Mouse (Mus musculus) adrenal gland, adult 8-10 months (tissue): ENCODE results near the gene Cdk14. TPM values are rescaled to one million over a fixed set of nuclear protein-coding genes. Genes with fewer than 3 reads are reported as not detected.

Experiments used
- DNase-seq: peaks from one replicate; pipeline ENCODE4 v3.0.0; 2022
- total RNA-seq, 4 experiments: library from RNA; stranded (reverse); gene quantifications; 2 replicates each; pipeline ENCODE4 v1.2.4; 2022

Gene Cdk14
- 10 to 100 TPM in 3 of 4 experiments, 1 to 10 TPM in 1; 9.9 to 17.4 (median 11.8) TPM for total RNA-seq

DNA sequence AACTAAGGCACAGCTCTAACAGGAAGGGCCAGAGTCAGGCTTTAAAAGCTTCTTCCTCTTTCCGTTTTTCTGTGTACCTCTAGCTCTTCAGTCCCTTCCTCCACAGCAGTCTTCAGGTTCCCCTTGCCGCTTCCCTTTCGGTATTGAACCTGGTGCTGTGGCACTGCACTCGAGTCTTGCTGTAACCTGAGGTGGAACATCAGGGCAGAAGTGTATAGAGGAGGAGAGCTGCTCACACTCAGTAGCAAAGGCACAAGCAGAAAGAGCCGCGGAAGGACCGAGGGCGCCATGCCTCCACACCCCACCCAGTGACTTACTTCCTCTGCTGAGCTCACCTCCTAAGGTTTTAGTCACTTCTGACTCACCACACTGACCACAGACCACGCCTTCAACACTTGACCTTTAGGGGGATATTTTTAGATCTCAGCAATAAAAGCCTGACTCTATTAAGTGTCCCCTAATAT lies at the start of gene Cdk14:
Gene Cdk14 (minus strand): TSS at position 321 of the 464 bp plus-strand sequence.
- DNase-seq = peak; percentile 3

DNA sequence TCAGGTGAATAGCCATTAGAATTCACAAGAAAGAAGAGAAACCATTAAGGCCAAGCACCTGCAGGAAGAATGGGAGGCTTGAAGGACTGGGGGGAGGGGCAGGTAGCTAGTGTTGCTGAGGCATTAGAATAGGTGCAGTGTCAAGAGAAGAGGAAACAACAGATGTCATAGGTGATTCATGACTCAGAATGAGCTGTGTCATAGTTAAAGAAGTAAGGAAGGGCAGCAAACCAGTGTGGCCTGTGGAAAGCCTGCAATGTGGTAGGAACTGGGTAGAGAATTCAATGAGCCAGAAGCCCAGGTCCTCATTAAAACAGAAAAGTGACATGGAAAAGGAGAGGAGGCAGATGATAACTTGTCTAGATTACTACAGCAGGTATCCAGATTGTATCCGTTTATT lies 45.1 kb upstream of the Cdk14 start:
- DNase-seq = no peak

DNA sequence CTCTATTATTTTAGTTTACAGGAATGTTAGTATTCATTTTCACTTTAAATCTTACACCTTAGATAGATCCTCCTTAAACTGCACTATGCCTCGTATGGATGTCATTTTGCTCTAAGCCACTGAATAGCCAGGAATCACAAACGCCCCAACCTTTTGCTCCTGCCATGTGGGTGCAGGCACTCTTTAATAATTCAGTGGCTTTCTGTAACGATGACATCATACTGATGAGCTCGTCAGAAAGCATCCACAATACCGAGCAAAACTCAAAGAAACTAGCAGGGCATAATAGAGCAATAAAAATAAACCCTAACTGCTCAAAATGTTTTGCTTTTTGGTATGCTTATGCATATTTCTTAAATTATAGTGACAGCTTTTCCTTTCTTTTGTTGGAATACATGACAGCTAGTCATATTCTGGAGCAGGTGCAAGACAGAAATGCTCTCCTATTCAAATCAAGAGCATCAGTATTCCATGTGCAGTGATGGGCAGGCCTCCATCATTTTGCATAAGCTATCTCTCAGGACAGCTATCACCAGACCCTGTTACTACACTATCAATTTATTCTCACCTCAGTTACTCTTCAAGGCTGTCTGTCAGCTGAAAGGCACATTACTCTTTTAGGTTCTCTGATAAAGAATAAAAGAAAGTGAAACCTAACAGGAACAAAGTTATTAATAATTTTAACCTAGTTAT lies 11.8 kb upstream of the Cdk14 start:
- no peak for DNase-seq

DNA sequence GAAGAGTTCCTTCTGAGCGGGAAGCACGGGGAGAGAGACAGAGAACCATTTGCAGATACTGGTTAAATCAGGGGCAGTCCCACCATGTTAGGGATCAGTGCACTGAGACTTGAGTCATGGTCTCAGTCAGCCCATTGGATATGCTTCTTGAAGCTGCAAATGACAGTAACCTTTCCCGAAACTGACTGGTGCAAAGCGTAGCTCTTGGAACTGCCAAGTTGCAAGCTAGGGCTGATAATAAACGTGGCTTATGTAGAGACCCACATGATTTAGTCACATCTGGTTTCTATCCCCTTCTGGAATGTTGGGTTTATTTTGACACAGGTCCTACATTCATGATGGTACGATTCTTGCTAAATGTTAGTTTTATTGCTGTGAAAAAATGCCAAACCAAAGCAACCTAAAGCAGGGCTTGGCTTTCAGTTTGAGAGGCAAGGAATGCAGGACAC lies 3.6 kb upstream of the Cdk14 start:
- no peak for DNase-seq

DNA sequence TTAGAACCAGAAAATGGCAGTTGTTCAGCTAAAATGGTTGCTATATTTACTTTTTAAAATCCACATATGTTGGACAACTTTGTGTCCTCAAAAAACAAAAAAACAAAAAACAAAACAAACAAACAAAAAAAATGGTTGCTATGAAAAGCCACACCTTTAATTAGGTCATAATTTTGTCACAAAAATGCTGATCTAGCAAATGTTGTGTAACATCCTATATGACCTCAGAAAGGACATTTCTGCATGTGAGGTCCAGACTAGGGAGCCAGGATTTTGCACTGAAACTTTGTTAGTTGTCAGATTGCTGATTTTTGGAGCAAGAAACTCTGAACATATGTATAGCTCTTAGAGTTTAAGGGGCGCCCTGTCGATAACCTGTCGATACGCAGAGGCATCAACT lies 3.0 kb upstream of the Cdk14 start:
- no peak for DNase-seq

DNA sequence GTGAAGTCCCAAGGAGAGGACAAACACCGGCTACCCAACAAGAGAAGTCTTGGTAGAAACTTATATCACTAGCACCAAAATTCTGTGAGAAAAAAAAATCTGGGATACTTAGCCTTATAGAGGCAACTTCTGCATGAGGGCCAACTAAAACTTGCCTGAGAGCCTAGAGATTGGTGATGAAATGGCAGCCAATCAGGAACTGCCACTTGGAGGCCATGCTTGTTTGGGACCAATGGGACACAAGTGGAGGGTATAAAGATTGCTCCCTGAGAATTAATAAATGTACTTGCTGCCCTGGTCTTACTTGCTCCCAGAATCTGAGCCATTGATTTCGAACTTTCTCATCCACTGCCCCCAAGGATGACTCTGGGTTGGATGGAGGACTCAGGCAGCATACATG lies 1.3 kb upstream of the Cdk14 start:
- DNase-seq = no peak

DNA sequence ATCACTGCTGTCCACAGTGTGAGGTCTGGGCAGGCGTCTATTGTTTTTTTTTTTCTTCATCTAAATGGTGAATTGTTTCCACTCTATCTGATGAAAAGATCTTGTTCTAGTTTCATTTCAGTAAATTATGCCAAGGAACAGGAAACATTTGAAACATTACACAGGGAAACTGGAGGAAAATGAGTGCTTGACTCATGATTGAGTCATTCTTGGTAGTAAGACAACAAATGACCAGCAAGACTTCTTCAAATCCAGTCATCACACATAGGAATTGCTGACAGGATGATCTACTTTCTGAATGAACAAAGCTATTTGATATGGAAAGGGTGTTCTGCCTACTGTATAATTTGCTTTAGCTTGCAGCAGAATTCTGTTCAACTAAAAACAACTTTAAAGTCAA lies 859 bp downstream of the Cdk14 start:
- DNase-seq = no peak

DNA sequence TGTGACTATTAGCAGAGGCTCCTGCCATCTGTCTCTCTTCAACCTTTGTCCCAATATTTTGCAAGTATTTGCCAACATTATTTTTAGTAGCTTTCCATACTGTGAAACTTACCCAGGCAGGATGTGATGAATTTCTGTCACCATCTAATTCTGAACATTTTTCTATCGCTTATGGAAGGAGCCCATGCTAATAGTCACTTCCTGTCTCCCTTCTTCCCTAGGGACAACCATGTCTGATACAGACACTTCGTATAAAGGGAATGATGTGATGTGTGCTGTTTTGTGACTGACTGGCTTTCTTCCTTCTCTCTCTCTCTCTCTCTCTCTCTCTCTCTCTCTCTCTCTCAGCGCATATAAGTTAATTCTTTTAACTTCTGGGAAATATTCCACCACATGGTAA lies 5.3 kb downstream of the Cdk14 start:
- no peak for DNase-seq

DNA sequence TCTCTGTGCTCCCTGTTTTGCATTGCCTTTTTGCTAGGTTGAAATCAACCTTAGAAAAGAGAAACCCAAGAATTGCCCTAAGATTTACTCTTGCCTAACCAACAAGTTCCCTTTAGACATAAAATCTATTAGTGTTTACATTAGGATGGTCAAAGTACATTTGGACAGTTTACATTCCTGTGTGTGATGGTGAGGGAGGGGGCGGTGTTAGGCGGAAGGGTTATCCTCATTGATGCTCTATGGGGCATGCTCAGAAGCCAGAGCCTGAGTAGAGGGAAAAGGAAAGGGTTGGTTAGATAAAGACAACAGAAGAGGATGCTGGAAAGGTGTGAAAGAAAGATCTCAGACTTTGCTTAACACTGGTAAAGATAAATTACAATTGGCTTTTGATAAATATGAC lies 8.2 kb downstream of the Cdk14 start:
- DNase-seq = no peak

DNA sequence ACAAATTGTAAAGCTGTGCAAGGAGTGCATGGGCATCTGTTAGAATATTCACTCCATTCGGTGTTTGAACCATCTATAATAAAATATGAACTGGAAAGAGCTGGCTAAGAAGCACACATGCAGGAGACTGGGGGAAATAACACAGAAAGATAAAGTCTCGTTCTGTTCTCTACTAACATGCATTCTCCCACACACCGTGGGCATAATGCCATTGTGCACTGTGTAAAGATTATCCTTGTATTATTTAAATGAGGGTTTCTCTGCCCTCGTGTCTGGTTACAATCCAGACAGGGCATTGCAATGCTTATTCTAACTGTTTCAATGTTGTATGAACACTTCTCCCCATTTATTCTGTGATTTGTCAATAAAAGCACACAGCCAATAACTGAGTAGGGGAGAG lies 18.1 kb downstream of the Cdk14 start:
- no peak for DNase-seq

DNA sequence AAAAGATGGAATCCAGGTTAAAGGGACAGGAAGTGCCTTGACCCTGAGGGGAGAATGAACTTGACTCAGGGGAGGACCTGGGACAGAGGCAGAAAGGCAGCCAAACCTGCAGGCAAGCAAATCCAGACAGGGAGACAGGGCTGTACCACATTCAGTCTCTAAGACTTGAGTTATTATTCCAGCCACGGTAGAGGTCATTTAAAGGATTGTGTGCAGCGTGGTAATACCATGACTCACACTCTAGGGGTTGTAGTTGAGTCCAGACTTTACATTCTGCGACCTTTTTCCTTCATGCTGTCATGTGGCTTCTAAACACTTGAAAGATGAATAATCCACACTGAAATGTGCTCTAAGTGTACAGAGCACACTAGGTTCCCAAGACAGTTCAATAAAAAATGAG lies 27.3 kb downstream of the Cdk14 start:
- DNase-seq = no peak

DNA sequence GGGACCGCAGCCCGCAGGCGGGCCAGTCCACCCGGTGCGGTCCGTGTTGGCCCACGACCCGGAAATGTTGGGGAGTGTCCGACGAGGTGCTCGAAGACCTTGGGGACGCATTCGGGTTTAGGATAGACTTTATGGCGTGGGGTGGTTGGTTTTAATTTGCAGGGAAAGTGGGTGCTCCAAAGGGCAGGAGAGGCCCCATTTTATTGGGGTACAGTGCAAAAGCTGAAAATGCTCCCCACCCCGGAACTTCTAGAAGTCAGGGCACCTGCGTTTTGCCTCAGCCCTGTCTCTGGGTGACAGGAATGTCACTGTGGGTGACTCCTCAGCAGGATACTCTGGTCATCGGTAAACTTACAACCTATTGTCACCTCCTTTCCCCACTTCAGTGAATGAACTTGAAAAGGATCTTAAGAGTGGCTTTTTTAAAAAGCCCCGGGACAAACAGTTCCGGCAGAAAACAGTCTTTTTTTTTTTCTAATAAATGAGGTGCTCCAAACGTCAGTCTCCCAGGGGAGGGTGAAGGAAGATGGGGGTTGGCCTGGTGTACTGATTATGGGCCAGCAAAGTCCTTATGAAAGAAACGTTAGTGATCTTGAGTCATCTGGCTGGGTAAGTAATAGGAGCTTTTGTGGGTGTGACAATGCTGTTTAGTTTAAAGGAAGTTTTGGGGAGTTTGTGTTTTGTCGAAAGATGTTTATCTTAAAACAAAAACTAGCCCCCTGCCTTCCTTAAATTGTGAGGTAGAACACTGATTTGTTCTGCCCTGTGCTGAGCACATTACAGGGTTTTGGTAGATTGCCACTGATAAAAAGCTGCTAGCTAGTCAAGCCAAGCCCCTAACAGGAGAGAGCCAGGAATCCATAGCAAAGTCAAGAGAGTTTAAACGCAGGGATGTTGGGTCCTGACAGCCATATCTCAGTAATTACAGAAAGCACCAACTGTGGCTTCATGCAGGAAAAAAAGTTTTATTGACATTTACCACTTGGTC lies 39.1 kb downstream of the Cdk14 start:
- no peak for DNase-seq

DNA sequence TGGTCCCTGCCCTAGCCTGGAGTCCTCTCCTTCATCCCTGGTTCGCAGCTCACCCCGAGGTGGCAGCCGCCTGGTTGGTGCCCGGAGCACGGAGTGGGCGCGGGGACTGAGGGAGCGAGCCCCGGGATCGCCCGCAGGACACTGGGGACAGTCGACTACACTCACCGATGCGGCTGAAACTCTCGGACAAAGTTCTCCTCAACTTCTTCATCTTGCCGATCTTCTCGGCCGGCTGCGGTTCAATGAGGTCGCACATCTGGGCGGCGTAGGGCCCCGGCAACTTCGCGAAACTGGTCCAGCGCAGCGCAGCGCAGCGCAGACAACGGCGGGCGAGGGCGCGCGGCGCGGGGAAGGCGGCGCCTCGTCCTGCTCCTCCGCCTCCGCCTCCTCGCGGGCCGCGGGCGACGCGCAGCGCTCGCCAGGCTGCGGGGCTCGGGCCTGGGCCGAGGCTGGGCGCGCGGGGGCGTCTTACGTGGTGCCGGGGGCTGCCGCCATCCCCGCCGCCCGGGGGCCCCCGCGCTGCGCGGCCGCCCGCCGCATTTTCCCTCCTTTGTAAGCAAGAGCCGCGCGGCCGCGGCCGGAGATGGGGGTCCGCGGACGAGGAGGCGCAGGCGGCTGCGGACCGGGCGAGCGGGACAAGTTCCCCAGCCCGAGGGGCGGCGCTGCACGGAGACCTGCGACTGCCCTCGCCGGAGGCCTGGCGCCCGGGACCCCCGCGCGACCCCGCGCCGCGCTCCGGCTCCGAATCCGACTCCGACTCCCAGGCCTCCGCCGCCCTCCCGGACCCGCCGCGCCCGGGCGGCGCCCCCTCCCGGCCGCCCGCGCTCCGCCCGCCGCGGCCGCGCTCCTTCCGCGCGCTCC lies 40.0 kb downstream of the Cdk14 start:
- peak; percentile 13 for DNase-seq

DNA sequence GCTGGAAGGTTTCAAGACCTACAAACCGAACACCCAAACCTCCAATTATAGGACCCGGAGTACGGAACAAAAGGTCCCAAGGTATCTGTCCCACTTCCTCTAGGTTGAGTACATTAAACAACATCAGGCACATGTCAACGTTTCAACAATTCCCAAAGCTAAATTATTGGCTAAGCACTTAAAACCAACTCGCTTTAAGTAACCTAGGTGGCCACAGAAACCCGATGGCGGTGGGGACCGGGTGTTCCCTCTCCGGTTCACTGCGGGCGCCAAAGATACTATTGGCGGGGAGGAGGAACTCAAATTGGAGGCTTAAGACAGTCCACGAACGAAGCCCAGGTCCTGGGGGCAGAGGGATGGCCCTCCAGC lies 40.6 kb downstream of the Cdk14 start:
- DNase-seq = no peak

DNA sequence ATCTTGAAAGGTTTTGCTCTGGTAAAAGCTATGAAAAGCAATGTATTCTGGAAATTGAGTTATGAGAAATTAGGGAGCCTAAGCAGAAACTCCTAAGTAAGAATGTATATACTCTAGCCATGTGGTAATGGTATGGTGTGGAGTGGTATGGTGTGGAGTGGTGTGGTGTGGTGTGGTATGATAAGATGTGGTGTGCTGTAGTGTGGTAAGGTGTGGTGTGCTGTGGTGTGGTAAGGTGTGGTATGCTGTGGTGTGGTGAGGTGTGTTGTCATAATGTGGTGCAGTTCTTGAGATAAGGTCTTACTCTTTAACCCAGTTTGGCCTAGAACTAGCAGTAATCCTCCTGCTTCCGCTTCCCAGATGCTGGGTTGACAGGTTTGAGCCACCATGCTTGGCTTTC lies 45.7 kb downstream of the Cdk14 start:
- no peak for DNase-seq

DNA sequence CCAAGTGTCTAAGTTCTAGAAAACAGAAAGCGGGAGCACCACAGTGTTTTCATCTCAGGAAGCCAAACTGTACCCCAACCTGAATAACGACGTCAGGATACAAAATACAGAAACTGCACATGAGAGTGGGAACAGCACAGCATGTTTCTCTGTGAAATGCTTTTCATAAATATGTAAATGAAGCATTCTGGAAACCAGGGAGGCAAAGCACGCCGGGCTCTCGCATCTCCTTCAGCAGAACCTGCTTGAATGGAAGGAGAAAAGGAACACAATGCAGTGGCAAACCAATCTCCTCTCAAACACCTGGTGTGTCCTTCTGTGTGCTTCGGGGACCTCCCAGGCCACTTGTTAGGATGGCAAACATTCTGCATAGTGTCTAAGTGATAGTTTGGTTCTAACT lies 46.6 kb downstream of the Cdk14 start:
- no peak for DNase-seq

DNA sequence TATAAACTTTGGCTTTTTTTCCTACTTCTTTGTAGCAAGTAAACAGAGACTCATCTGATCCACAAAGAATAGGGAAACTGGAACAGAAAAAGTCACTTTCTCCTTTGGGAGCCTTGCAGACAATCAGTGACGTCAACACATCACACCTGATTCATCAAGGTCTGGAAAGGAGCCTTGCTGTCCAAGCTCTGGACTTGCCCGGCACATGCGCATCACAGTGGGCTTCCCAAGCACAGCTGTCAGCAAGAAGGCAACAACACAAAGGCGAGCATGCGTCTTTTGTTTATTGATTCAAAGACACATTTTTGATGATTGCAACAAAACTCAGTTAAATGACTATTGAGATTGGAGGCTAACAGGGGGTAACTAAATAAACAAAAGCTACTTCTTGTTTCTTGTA lies 47.2 kb downstream of the Cdk14 start:
- no peak for DNase-seq

DNA sequence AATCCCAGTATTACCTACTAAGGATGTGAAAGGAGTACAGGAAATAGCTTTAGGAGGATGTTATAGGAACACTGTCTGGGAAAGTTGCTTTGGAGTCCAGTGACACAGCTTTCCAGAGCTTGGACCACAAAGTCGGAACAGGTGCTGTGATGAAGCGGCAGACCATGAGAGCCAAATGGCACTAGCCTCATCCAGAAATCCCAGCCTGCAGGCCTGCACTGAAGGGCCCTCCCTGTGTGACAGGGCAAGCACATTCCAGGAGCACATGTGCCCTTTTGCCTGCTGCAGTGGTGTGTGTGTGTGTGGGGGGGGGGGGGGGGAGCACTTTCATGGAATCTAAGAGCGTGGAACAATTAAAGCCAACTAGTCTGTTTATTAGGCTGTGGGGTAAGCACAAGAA lies 47.8 kb downstream of the Cdk14 start:
- no peak for DNase-seq

DNA sequence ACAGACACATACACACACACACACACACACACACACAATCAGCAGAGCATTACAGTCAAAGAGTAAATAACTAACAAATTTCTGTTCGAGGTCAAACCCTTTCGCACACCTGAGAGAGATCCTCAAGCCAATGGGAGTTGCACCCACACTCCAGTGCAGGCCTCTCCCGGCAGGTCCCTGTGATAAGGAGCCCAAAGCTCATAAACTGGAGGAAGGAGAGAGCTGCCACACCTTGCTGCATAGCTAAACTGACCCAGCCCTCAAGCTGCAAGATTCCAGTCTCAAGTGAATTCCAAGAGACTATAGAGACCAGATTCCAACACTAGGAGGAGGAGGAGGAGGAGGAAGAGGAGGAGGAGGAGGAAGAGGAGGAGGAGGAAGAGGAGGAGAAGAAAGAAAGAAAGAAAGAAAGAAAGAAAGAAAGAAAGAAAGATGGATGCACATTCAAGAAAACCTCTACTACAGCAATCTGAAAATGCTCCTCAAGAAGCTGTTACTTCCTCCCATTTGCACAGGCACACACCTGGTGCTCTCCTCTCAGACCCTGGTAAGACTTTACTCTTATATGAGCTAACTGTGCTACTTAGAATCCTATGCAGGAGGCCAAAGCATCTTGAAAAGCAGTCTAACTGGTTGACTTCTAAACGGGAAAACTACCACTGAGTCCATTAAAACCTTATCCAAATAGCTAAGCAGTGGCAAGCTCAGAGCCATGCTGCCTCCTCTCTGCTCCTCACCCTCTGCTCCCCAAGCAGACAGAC lies 49.6 kb downstream of the Cdk14 start:
- DNase-seq = no peak

DNA sequence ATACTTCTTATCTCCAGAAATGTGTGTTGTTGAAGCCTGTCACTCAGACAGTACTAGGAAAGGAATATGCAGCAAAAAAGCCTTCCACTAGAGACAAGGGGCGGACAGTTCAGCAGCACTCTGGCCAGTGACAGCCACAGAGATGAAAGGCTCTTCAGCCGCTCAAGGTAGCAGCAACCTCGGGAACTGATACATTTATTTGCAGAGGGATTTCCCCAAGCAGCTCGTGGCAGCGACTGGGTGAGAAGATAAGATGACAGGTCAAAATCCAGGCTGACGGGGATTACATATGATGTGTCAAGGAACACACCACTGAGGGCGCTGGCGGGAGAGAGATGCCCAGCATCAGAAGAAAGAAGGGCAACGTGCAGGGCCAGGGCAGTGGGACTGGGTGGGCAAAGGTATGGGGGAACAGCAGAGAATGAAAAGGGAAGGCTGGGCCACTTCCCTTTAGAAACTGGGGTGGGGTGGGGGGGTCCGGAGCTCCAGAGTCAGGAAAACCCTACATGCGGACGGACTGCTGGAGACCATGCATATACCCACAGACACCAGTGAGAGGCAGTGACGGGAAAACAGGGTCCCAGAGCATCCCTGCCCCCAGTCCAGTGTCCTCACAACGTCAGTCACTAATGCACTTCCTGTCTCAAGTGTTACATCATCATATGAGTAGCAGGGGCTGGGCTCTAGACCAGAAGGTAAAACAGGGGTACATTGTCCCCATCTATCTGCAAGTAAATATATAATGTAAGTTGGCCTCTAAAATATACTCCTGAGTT lies 51.5 kb downstream of the Cdk14 start:
- no peak for DNase-seq

DNA sequence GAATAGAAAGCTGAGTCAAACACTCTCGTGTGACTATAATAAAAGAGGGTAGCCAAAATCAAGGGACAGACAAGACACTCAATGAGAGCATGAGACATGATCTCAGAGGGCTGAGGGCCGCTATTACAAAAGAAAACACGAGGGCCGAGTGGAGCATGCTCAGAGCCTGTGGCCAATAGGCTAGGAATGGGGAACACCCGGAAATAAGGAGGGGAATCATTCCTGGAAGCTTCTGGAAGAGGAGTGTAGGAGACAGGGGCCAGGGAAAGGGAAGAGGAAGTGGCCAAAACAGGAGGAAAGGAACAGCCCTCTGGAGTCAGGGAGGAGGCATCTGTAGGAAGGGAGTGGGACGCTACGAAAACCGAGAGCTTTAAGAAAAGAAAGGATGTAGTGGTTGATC lies 52.6 kb downstream of the Cdk14 start:
- no peak for DNase-seq
